Mouse (Mus musculus): ENCODE data around the gene Gm28168. TPM values are rescaled to one million over a fixed set of nuclear protein-coding genes. Genes with fewer than 3 reads are reported as not detected.
"Not testable (repeated sequence)": the region's sequence is repeated elsewhere in the genome, so short reads cannot be mapped to it uniquely, and the experiment has no call there.

The Gm28168 gene
- polyA plus RNA-seq (2012) = not detected in 2 replicates

GRCm38 (mm10) chr1:117927715-117928114 lies at the start of gene Gm28168:
TSS of gene Gm28168 (plus strand) at chr1:117928015.
- H3K27me3 ChIP-seq (ENCODE audit: control insufficient read depth); H3K36me3 ChIP-seq (ENCODE audit: control insufficient read depth); H3K4me3 ChIP-seq (replicated peaks); H3K4me1 ChIP-seq (ENCODE audit: control insufficient read depth); H3K9me3 ChIP-seq (ENCODE audit: control insufficient read depth, low read length): not testable (repeated sequence)

DNA sequence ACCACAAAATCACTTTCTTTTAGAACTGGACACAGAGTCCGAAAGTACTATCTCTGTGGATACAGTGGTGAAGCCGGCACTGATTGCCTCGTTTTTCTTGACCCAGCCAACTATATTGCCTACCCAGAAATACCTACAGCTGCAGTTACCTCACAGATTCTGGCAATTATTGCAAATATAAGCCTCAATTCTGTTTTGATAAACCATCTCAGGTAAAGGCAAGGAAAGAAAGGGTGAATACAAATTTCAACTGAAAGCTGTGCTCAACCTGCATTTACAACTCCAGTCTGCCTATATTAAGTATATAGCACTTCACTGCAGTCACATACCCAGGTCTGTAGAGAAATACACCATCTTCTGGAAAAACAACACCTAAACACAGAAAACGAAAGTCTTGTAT lies 37.8 kb downstream of the Gm28168 start, which contains the start of gene Gm7145:
Gm7145 (plus strand) TSS at position 301 of the 400 bp plus-strand sequence.
- Histone ChIP-seq H3K27me3 (ENCODE audit: control insufficient read depth) (no peaks in the 10 kb centered on the region), H3K9me3 (ENCODE audit: control insufficient read depth, low read length) (peaks cover 4% of the 10 kb centered on the region), H3K4me1 (ENCODE audit: control insufficient read depth) (no peaks in the 10 kb centered on the region), H3K36me3 (ENCODE audit: control insufficient read depth) (no peaks in the 10 kb centered on the region), H3K4me3 (replicated peaks) (no peak within 1 kb of the TSS)
- TF ChIP-seq GATA1 (IDR thresholded peaks at IDR 0.05; ENCODE audit: low read length) (no peak), TAL1 (IDR thresholded peaks at IDR 0.05; ENCODE audit: low read length) (no peak)

Other genes starting within 250 kb of the Gm28168 start
- not detected in 2 replicates for gene Gm28363, start 230.9 kb upstream of the Gm28168 start, polyA plus RNA-seq (2012)
- not detected in 2 replicates for gene B020011L13Rik, start 146.9 kb upstream of the Gm28168 start, polyA plus RNA-seq (2012)
- gene Gm28360, start 97.9 kb upstream of the Gm28168 start, polyA plus RNA-seq (2012) = not detected in 2 replicates
- gene Gm7145, start 37.9 kb downstream of the Gm28168 start, polyA plus RNA-seq (2012) = not detected in 2 replicates
- not detected in 2 replicates for gene Gm29106, start 248.5 kb downstream of the Gm28168 start, polyA plus RNA-seq (2012)